Mouse (Mus musculus) neural tube, embryonic 13.5 days (tissue): ENCODE measurements around the gene Pla2g16. TPM values are rescaled to one million over a fixed set of nuclear protein-coding genes. Genes with fewer than 3 reads are reported as not detected.

Experiments
- ATAC-seq: fragments of 200-750 bp; cut with Nextera tagmentation; 2 replicates; pipeline ENCODE4 v1.8.0; 2017; ENCODE audit warnings: low read depth, mild to moderate bottlenecking, moderate TSS enrichment, moderate library complexity
- H3K27ac ChIP-seq: fragments of 300-500 bp; sonication (generic); replicated peaks from 2 replicates; pipeline ENCODE4 v1.5.1; 2015; ENCODE audit warnings: moderate library complexity, mild to moderate bottlenecking, inconsistent platforms
- H3K27me3 ChIP-seq: fragments of 300-500 bp; sonication (generic); 2 replicates; pipeline ENCODE4 v1.6.1; 2015; ENCODE audit warnings: mild to moderate bottlenecking, inconsistent platforms
- H3K36me3 ChIP-seq: fragments of 300-500 bp; sonication (generic); 2 replicates; pipeline ENCODE4 v1.6.1; 2015; ENCODE audit warnings: mild to moderate bottlenecking, inconsistent platforms
- H3K4me1 ChIP-seq: fragments of 300-500 bp; sonication (generic); replicated peaks from 2 replicates; pipeline ENCODE4 v1.6.1; 2015; ENCODE audit warnings: inconsistent platforms
- H3K4me2 ChIP-seq: fragments of 300-500 bp; sonication (generic); 2 replicates; pipeline ENCODE4 v1.6.1; 2015; ENCODE audit warnings: inconsistent platforms, mild to moderate bottlenecking, moderate library complexity
- H3K4me3 ChIP-seq: fragments of 300-500 bp; sonication (generic); 2 replicates; pipeline ENCODE4 v1.5.1; 2015; ENCODE audit warnings: mild to moderate bottlenecking, inconsistent platforms
- H3K9ac ChIP-seq: fragments of 300-500 bp; sonication (generic); 2 replicates; pipeline ENCODE4 v1.6.1; 2015; ENCODE audit warnings: moderate library complexity, mild to moderate bottlenecking, inconsistent platforms
- H3K9me3 ChIP-seq: fragments of 300-500 bp; sonication (generic); 2 replicates; pipeline ENCODE4 v1.6.1; 2016; ENCODE audit warnings: inconsistent platforms
- WGBS: fragments of 180-500 bp; shearing (Covaris S2); methylation state at CpG from one replicate; pipeline ENCODE4 v1.1.7; 2015; 5-methylcytosine and 5-hydroxymethylcytosine counted together
- polyA plus RNA-seq: library from polyadenylated mRNA; unstranded; fragments of >200 nt; fragmentation: Nextera tagmentation; extraction: Ambion mirVana; gene quantifications from 2 replicates; pipeline ENCODE4 v1.2.1, GENCODE M21; 2015

Pla2g16 gene
- polyA plus RNA-seq, 1 experiment from 2014 or later, result 4.8 TPM

GRCm38 (mm10) chr19:7601551-7601950 is 44.3 kb downstream of the Pla2g16 start:
- peaks cover 16% of the 10 kb centered on the region; the same call in 1 of the 2 replicates for H3K27me3 ChIP-seq
- H3K9me3 ChIP-seq, result no peaks in the 10 kb centered on the region
- peaks cover 13% of the 10 kb centered on the region for H3K4me1 ChIP-seq
- H3K9ac ChIP-seq, result no peak overlapping the region
- no peak for ATAC-seq
- no peaks in the 10 kb centered on the region for H3K36me3 ChIP-seq
- no peak overlapping the region for H3K4me3 ChIP-seq
- no peak overlapping the region for H3K4me2 ChIP-seq
- no peak overlapping the region for H3K27ac ChIP-seq
- 79% methylated on average over 4 of the region's 4 CpGs for WGBS

DNA sequence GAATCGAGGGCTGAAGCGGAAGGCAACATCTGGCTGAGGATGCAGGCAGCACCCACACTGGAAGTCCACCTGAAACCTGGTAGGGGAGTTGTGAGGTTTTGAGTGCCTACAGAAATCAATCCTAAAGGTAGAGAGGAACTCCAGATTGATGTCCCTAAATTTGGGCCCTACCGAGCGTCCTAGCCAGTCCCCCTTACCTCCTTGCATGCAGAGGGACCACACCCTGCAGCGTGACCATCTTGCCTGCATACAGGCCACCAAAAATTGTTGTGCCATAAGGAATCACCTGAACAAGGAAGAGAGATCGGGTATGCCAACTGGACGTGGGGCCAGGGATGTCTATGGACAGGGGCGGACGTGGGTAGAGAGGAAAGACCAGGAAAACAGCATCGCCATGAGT is 46.8 kb downstream of the Pla2g16 start:
- peaks cover 36% of the 10 kb centered on the region for H3K27me3 ChIP-seq
- ATAC-seq, result no peak
- no peak overlapping the region for H3K4me3 ChIP-seq
- no peak overlapping the region for H3K4me2 ChIP-seq
- H3K27ac ChIP-seq, result no peak overlapping the region
- H3K4me1 ChIP-seq, result peaks cover 24% of the 10 kb centered on the region
- H3K36me3 ChIP-seq, result no peaks in the 10 kb centered on the region
- no peak overlapping the region for H3K9ac ChIP-seq
- WGBS, result 96% methylated on average over 10 of the region's 10 CpGs
- H3K9me3 ChIP-seq, result no peaks in the 10 kb centered on the region

- peaks cover 44% of the 10 kb centered on the region for H3K27me3 ChIP-seq
- H3K27ac ChIP-seq, result no peak overlapping the region
- H3K9ac ChIP-seq, result no peak overlapping the region
- H3K4me3 ChIP-seq, result no peak overlapping the region
- no peak for ATAC-seq
- no peaks in the 10 kb centered on the region for H3K36me3 ChIP-seq
- no peaks in the 10 kb centered on the region for H3K9me3 ChIP-seq
- H3K4me2 ChIP-seq, result no peak overlapping the region
- peaks cover 24% of the 10 kb centered on the region for H3K4me1 ChIP-seq
Measured at GRCm38 (mm10) chr19:7605013-7605412, 47.8 kb downstream of the Pla2g16 start.

GRCm38 (mm10) chr19:7605930-7606783 is 48.9 kb downstream of the Pla2g16 start:
- WGBS, result 4% methylated on average over 15 of the region's 15 CpGs
- peak; percentile 83 for ATAC-seq
- no peaks in the 10 kb centered on the region for H3K36me3 ChIP-seq
- H3K27me3 ChIP-seq, result peaks cover 44% of the 10 kb centered on the region
- H3K9ac ChIP-seq, result peak overlapping the region; percentile 48; the same call in 1 of the 2 replicates
- H3K9me3 ChIP-seq, result no peaks in the 10 kb centered on the region
- peak overlapping the region; percentile 42; the same call in 1 of the 2 replicates for H3K27ac ChIP-seq
- H3K4me3 ChIP-seq, result peak overlapping the region; percentile 31
- H3K4me2 ChIP-seq, result peak overlapping the region; percentile 63
- peaks cover 24% of the 10 kb centered on the region for H3K4me1 ChIP-seq

GRCm38 (mm10) chr19:7606801-7607689 is 49.8 kb downstream of the Pla2g16 start, which contains the start of gene Lgals12:
Lgals12 (minus strand) TSS chr19:7607193.
- peak; percentile 47 for ATAC-seq
- Histone ChIP-seq H3K27ac (peak within 1 kb of the TSS; percentile 42; the same call in 1 of the 2 replicates), H3K27me3 (peaks cover 50% of the 10 kb centered on the region), H3K4me3 (peak within 1 kb of the TSS; percentile 31), H3K4me1 (peaks cover 30% of the 10 kb centered on the region), H3K9ac (peak within 1 kb of the TSS; percentile 48; the same call in 1 of the 2 replicates), H3K9me3 (no peaks in the 10 kb centered on the region), H3K4me2 (peak within 1 kb of the TSS; percentile 63), H3K36me3 (no peaks in the 10 kb centered on the region)
- WGBS, result 9% methylated on average over 15 of the region's 15 CpGs

GRCm38 (mm10) chr19:7607690-7608201 is 50.5 kb downstream of the Pla2g16 start:
- H3K27ac ChIP-seq, result no peak overlapping the region

DNA sequence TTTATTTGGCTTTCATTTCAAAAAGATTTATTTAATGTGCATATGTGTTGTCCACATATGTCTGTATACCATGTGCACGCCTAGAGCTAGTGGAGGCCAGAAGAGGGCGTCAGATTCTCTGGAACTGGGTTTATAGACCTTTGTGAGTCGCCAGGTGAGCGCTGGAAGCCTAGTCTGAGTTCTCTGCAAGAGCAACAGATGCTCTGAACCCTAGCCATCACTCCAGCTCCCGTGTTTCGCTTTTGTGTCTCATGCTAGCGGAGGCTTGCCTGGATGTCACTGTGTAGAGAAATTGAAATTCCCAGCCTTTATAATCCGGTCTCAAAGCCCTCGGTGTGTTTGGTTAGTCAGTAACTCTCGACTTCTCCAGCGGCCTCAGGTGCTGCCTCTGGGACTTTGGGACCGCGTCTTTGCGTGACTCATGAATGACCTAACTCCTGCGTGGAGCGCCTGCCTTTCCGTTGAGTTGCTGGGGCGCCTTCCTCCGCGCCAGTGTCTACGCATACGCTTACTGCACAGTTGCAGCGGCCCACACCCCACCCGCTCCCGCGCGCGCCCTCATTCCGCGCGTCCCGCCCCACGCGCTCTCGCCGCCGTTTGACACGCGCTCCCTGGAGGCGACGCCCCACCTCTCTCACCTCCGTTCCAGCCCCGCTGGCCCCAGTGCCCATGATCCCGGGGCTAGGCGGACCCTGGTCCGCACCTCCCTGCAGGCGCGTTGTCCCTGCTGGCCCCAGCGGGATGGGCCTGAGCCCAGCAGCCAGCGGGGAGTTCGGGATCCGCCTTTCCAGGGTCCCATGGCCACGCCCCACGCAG is 54.9 kb downstream of the Pla2g16 start, which contains the start of gene Hrasls5:
Gene Hrasls5 (plus strand): TSS at position 600 of the 816 bp plus-strand sequence.
- WGBS, result 3% methylated on average over 54 of the region's 54 CpGs
- no peak within 1 kb of the TSS for H3K27ac ChIP-seq
- H3K36me3 ChIP-seq, result no peaks in the 10 kb centered on the region
- peaks cover 57% of the 10 kb centered on the region for H3K27me3 ChIP-seq
- H3K4me1 ChIP-seq, result peaks cover 16% of the 10 kb centered on the region
- H3K4me2 ChIP-seq, result peak within 1 kb of the TSS; percentile 85
- peak within 1 kb of the TSS; percentile 42 for H3K4me3 ChIP-seq
- H3K9me3 ChIP-seq, result no peaks in the 10 kb centered on the region
- peak; percentile 49 for ATAC-seq
- H3K9ac ChIP-seq, result peak within 1 kb of the TSS; percentile 63

More at GRCm38 (mm10) chr19:7607690-7608201, 50.5 kb downstream of the Pla2g16 start:
- Histone ChIP-seq H3K36me3 (no peaks in the 10 kb centered on the region), H3K4me3 (no peak overlapping the region), H3K9ac (no peak overlapping the region), H3K9me3 (no peaks in the 10 kb centered on the region), H3K27me3 (peaks cover 56% of the 10 kb centered on the region), H3K4me2 (no peak overlapping the region), H3K4me1 (peaks cover 35% of the 10 kb centered on the region)
- ATAC-seq, result no peak
- WGBS, result 86% methylated on average over 7 of the region's 7 CpGs

DNA sequence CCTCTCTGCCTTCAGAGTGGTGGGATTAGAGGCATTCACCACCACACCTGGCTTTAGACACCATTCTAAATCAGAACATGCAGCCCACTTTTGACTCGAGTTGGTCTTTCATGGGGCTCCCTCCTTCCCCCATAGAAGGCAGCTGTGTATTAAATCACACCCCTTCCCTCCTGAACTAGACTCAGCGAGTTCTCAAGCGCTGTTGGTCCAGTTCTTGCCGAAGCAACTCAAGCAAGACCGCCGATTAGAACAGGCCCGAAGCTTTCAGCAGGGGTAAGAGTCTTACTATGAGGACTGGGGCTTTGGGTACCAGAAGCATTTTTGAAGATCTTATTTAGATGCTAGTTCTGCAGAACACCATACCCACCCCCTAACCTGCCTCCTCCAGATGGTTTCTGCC is 55.9 kb downstream of the Pla2g16 start:
- no peak for ATAC-seq
- WGBS, result 86% methylated on average over 7 of the region's 7 CpGs
- H3K27me3 ChIP-seq, result peaks cover 47% of the 10 kb centered on the region
- H3K4me3 ChIP-seq, result no peak overlapping the region
- H3K4me2 ChIP-seq, result no peak overlapping the region
- H3K9ac ChIP-seq, result no peak overlapping the region
- no peak overlapping the region for H3K27ac ChIP-seq
- no peaks in the 10 kb centered on the region for H3K9me3 ChIP-seq
- H3K4me1 ChIP-seq, result peaks cover 12% of the 10 kb centered on the region
- no peaks in the 10 kb centered on the region for H3K36me3 ChIP-seq

GRCm38 (mm10) chr19:7616231-7616930 is 59.1 kb downstream of the Pla2g16 start:
- Histone ChIP-seq H3K9me3 (no peaks in the 10 kb centered on the region), H3K27me3 (peaks cover 26% of the 10 kb centered on the region), H3K4me2 (no peak overlapping the region), H3K9ac (no peak overlapping the region), H3K27ac (no peak overlapping the region), H3K4me3 (no peak overlapping the region), H3K4me1 (peaks cover 12% of the 10 kb centered on the region), H3K36me3 (no peaks in the 10 kb centered on the region)
- WGBS, result 79% methylated on average over 5 of the region's 5 CpGs
- ATAC-seq, result no peak

DNA sequence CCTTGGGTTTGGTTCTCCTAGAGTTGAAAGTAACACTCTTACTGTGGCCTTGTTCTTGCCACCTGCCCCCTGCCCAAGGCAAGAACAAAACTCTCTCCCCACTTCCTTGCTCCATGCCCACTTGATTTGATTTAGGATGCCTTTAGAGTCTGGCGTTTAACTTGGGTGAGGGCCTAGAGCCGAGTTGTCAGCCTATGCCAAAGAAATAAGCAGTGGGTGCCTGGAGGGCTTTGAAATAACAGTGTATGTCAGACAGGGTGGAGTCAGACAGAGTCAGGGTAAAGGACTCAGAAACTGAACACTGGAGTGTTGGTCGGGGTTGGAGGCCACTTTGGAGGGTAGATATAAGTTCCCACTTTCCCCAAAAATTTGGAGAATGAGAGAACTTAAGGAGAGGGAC is 59.8 kb downstream of the Pla2g16 start:
- WGBS, result 56% methylated on average over 3 of the region's 3 CpGs
- H3K9me3 ChIP-seq, result no peaks in the 10 kb centered on the region
- H3K4me3 ChIP-seq, result no peak overlapping the region
- H3K4me2 ChIP-seq, result no peak overlapping the region
- H3K27ac ChIP-seq, result no peak overlapping the region
- peaks cover 19% of the 10 kb centered on the region for H3K27me3 ChIP-seq
- ATAC-seq, result no peak
- H3K36me3 ChIP-seq, result no peaks in the 10 kb centered on the region
- H3K4me1 ChIP-seq, result peaks cover 5% of the 10 kb centered on the region; the same call in 1 of the 2 replicates
- H3K9ac ChIP-seq, result no peak overlapping the region
